Mouse (Mus musculus) stomach, embryonic 14.5 days (tissue): ENCODE results near the gene Fhl3. TPM values are rescaled to one million over a fixed set of nuclear protein-coding genes. Genes with fewer than 3 reads are reported as not detected.

ENCODE experiments used
- ATAC-seq: fragments of 200-750 bp; cut with Nextera tagmentation; 2 replicates; pipeline ENCODE4 v1.8.0; 2017; ENCODE audit warnings: low read depth, moderate TSS enrichment; ENCODE audit not compliant: insufficient number of reproducible peaks, insufficient read depth, low FRiP score
- H3K27ac ChIP-seq: fragments of 300-500 bp; sonication (generic); 2 replicates; pipeline ENCODE4 v1.5.1; 2014; ENCODE audit warnings: mild to moderate bottlenecking, low read length, moderate library complexity, mixed read lengths
- H3K27me3 ChIP-seq: fragments of 300-500 bp; sonication (generic); 2 replicates; pipeline ENCODE4 v1.6.1; 2014; ENCODE audit warnings: low read length, control low read depth, mixed read lengths; ENCODE audit not compliant: control insufficient read depth, insufficient read depth
- H3K36me3 ChIP-seq: fragments of 300-500 bp; sonication (generic); 2 replicates; pipeline ENCODE4 v1.6.1; 2014; ENCODE audit warnings: mild to moderate bottlenecking, control low read depth, low read length, moderate library complexity, mixed read lengths; ENCODE audit not compliant: control insufficient read depth, insufficient read depth
- H3K4me1 ChIP-seq: fragments of 300-500 bp; sonication (generic); 2 replicates; pipeline ENCODE4 v1.6.1; 2014; ENCODE audit warnings: low read length, control low read depth, mixed read lengths; ENCODE audit not compliant: control insufficient read depth, insufficient read depth
- H3K4me2 ChIP-seq: fragments of 300-500 bp; sonication (generic); replicated peaks from 2 replicates; pipeline ENCODE4 v1.6.1; 2014; ENCODE audit warnings: low read depth, low read length, control low read depth
- H3K4me3 ChIP-seq: fragments of 300-500 bp; sonication (generic); 2 replicates; pipeline ENCODE4 v1.5.1; 2014; ENCODE audit warnings: low read depth, low read length, control low read depth
- H3K9ac ChIP-seq: fragments of 300-500 bp; sonication (generic); replicated peaks from 2 replicates; pipeline ENCODE4 v1.6.1; 2014; ENCODE audit warnings: low read depth, mild to moderate bottlenecking, control low read depth, low read length, moderate library complexity, mixed read lengths
- H3K9me3 ChIP-seq: fragments of 300-500 bp; sonication (generic); 2 replicates; pipeline ENCODE4 v1.6.1; 2016; ENCODE audit warnings: low read depth, low read length, control low read depth; ENCODE audit not compliant: control insufficient read depth
- WGBS: fragments of 180-500 bp; shearing (Covaris S2); extraction: QIAGEN DNeasy Blood & Tissue Kit; methylation state at CpG from one replicate; pipeline ENCODE4 v1.1.7; 2014; 5-methylcytosine and 5-hydroxymethylcytosine counted together
- polyA plus RNA-seq: library from polyadenylated mRNA; unstranded; fragments of >200 nt; fragmentation: Nextera tagmentation; extraction: Ambion mirVana; gene quantifications from 2 replicates; pipeline ENCODE4 v1.2.1, GENCODE M21; 2014

The Fhl3 gene
- polyA plus RNA-seq, 1 experiment from 2014 or later, result 20.4 TPM

- Histone ChIP-seq H3K4me1 (peaks cover 2% of the 10 kb centered on the region; the same call in 1 of the 2 replicates), H3K36me3 (peaks cover 37% of the 10 kb centered on the region), H3K27me3 (no peaks in the 10 kb centered on the region), H3K4me2 (no peak overlapping the region), H3K4me3 (no peak overlapping the region), H3K27ac (no peak overlapping the region), H3K9me3 (no peaks in the 10 kb centered on the region), H3K9ac (no peak overlapping the region)
- no peak for ATAC-seq
- WGBS, result 76% methylated on average over 8 of the region's 8 CpGs
Observed at GRCm38 (mm10) chr4:124685897-124686402, 14.6 kb upstream of the Fhl3 start.

DNA sequence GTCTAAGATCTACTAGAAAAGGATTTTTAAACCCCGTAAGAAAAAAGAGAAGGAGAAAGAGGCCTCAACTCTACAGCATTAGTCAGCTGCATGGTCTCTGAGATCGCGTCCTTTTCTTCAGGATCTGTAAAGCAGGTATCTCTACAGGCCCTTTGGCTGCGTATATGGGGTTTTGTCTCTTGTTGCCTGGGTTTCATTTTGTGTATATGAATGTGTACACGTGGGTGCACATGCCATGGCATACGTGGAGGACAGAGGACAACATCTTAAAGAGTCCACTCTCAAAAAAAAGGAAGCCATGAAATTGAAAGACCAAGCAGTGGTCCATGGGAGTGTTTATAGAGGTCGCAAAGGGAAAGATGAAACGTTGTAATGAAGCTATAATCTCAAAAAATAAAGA is 9.0 kb upstream of the Fhl3 start:
- H3K36me3 ChIP-seq, result no peaks in the 10 kb centered on the region; the same call in 1 of the 2 replicates
- no peak overlapping the region for H3K9ac ChIP-seq
- no peak for ATAC-seq
- no peaks in the 10 kb centered on the region for H3K9me3 ChIP-seq
- H3K4me3 ChIP-seq, result no peak overlapping the region
- H3K4me1 ChIP-seq, result peaks cover 8% of the 10 kb centered on the region; the same call in 1 of the 2 replicates
- WGBS, result 90% methylated on average over 8 of the region's 8 CpGs
- H3K27ac ChIP-seq, result no peak overlapping the region
- no peak overlapping the region for H3K4me2 ChIP-seq
- H3K27me3 ChIP-seq, result no peaks in the 10 kb centered on the region

GRCm38 (mm10) chr4:124692416-124692861 is 8.1 kb upstream of the Fhl3 start:
- peak overlapping the region; percentile 66 for H3K4me3 ChIP-seq
- peak overlapping the region; percentile 53 for H3K4me2 ChIP-seq
- H3K9me3 ChIP-seq, result no peaks in the 10 kb centered on the region
- H3K27me3 ChIP-seq, result no peaks in the 10 kb centered on the region
- peaks cover 8% of the 10 kb centered on the region; the same call in 1 of the 2 replicates for H3K4me1 ChIP-seq
- ATAC-seq, result no peak
- peak overlapping the region; percentile 71; the same call in 1 of the 2 replicates for H3K9ac ChIP-seq
- WGBS, result 45% methylated on average over 3 of the region's 3 CpGs
- no peak overlapping the region for H3K27ac ChIP-seq
- H3K36me3 ChIP-seq, result no peaks in the 10 kb centered on the region

DNA sequence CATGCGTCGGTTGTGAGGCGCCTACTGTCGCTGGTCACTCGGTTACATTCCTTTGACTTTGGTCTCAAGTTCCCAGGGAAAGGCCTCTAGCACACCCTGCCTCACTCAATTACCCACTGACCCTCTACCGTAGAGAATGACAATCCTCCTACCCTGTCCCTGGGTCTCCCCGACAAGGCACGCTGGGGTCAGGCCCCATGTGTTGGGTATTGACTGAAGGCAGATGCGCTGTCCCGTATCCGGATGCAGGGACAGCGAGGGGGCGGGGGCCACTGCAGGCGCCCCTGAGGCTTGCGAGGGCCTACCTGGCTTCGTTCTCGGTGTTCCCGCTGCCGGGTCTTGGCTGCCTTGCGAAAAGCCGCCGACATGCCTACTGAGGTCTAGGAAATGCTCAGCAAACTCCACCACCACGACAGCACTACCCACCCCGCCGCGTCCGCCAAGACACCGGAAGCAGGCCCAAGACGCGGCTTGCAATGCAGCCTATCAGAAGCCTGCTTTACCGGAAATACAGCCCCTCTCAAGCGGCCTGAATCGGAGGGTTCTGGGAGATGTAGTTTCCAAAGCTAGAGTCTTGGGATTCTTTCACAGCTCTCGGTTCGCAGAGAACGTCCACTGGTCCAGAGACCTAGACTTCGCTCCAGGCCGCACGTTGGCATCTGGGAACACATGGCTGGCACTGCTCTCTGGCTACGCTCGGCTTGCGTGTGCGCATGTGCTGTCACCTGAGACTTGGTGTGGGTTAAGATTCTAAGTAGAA is 7.2 kb upstream of the Fhl3 start, which contains the start of gene Utp11:
Gene Utp11, minus strand, starts transcription at position 466 of the 760 bp plus-strand sequence.
- peak within 1 kb of the TSS; percentile 66 for H3K4me3 ChIP-seq
- no peaks in the 10 kb centered on the region for H3K36me3 ChIP-seq
- H3K9me3 ChIP-seq, result no peaks in the 10 kb centered on the region
- no peaks in the 10 kb centered on the region for H3K27me3 ChIP-seq
- peak within 1 kb of the TSS; percentile 57 for H3K4me2 ChIP-seq
- peak within 1 kb of the TSS; percentile 68 for H3K27ac ChIP-seq
- 1% methylated on average over 43 of the region's 43 CpGs for WGBS
- peak; percentile 92 for ATAC-seq
- H3K4me1 ChIP-seq, result peaks cover 8% of the 10 kb centered on the region; the same call in 1 of the 2 replicates
- H3K9ac ChIP-seq, result peak within 1 kb of the TSS; percentile 71

DNA sequence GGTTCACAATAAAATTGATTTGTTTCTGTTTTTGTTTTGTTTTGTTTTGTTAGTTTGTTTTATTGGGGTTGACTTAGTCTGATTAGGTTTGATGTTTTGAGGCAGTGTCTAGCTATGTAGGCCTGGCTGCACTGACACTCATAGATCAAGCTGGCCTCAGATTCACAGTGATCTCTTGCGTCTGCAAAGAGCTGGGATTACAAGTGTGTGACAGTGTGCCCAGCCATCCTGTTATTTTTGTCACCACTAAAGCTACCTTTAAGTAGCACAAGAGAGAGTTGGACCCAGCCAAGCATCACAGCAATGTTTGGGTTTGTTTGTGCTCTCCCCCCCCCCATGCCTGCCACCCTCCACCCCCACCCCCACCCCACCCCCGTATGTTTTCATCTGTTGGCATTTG is 5.9 kb upstream of the Fhl3 start:
- Histone ChIP-seq H3K27ac (no peak overlapping the region), H3K4me3 (no peak overlapping the region), H3K36me3 (no peaks in the 10 kb centered on the region), H3K4me1 (peaks cover 10% of the 10 kb centered on the region), H3K27me3 (no peaks in the 10 kb centered on the region), H3K4me2 (no peak overlapping the region), H3K9ac (no peak overlapping the region), H3K9me3 (no peaks in the 10 kb centered on the region)
- ATAC-seq, result no peak
- 83% methylated on average over 2 of the region's 2 CpGs for WGBS

- H3K9ac ChIP-seq, result no peak overlapping the region
- no peaks in the 10 kb centered on the region for H3K36me3 ChIP-seq
- no peak overlapping the region for H3K27ac ChIP-seq
- no peak overlapping the region for H3K4me3 ChIP-seq
- H3K9me3 ChIP-seq, result no peaks in the 10 kb centered on the region
- H3K27me3 ChIP-seq, result no peaks in the 10 kb centered on the region
- WGBS, result 12% methylated on average over 18 of the region's 18 CpGs
- peaks cover 14% of the 10 kb centered on the region for H3K4me1 ChIP-seq
- no peak for ATAC-seq
- peak overlapping the region; percentile 12; the same call in 1 of the 2 replicates for H3K4me2 ChIP-seq
Observed at GRCm38 (mm10) chr4:124695786-124696516, 4.5 kb upstream of the Fhl3 start.

DNA sequence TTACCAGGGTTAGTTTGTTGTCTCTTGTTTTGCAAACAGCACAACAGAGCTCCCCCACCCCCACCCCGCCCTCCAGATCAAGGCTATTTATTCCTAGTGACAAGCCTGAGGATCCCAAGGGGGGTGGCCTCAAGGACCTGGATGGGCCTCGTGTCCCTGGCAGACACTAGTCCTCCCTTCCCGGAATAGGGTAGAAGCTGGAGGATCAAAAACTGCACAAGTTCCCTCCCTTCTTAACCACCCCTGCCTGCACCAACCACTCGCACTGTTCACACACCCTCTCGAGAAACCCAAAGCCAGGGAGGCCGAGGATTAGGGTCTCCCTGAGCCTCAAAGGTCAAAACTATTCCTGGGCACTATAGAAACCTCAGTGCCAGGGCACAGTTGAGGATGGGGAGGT is 710 bp upstream of the Fhl3 start:
- H3K4me1 ChIP-seq, result peaks cover 30% of the 10 kb centered on the region
- no peaks in the 10 kb centered on the region for H3K9me3 ChIP-seq
- WGBS, result 25% methylated on average over 6 of the region's 6 CpGs
- H3K27me3 ChIP-seq, result no peaks in the 10 kb centered on the region
- peak overlapping the region; percentile 84 for H3K4me3 ChIP-seq
- H3K9ac ChIP-seq, result peak overlapping the region; percentile 85; the same call in 1 of the 2 replicates
- peak overlapping the region; percentile 74 for H3K4me2 ChIP-seq
- peak overlapping the region; percentile 94 for H3K27ac ChIP-seq
- no peaks in the 10 kb centered on the region for H3K36me3 ChIP-seq
- ATAC-seq, result no peak

DNA sequence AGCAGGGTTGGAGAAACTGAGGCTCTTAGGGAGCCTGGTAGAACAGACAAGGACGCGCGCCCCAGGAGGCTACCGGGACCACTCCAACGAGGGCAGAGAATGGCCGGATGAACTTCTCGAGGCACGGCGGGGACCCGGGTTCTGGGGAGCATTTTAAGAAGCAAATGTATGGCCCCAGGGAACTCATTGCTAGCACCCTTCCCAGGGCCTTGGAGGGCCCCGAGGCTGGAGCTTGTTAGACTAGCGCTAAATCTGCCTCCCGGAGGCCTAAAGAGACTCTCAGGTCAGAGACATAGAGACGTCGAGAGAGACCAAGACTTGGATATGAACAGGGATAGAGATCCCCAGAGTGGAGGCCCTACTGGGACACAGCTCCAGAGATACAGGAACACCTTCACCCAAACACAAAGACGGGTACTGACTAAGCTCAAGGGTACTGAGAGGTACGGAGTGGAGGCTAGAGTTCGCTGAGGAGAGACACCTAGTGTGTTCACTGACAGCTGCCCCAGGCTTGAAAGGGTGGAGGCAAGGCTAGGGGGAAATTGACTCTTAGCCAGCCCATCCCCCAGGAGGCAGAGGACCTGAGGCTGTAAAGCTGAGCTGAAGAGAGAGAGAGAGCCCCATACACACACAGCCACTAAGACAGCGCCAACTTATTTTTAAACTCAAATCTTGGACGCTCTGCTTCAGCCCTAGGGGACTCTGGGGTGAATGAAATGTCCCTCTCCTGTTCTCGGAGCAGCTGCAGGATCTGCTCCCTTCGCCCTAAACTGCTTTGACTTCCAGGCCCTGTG is 748 bp downstream of the Fhl3 start:
- no peak for ATAC-seq
- 3% methylated on average over 22 of the region's 22 CpGs for WGBS

More for the DNA sequence above, 748 bp downstream of the Fhl3 start:
- Histone ChIP-seq H3K4me2 (peak overlapping the region; percentile 74), H3K27me3 (no peaks in the 10 kb centered on the region), H3K4me1 (peaks cover 40% of the 10 kb centered on the region), H3K9me3 (no peaks in the 10 kb centered on the region), H3K4me3 (peak overlapping the region; percentile 84), H3K9ac (peak overlapping the region; percentile 85), H3K36me3 (no peaks in the 10 kb centered on the region; the same call in 1 of the 2 replicates), H3K27ac (peak overlapping the region; percentile 94)
